Mouse (Mus musculus): ENCODE data around the gene Rhox9. TPM values are rescaled to one million over a fixed set of nuclear protein-coding genes. Genes with fewer than 3 reads are reported as not detected.
"Not testable (repeated sequence)": the region's sequence is repeated elsewhere in the genome, so short reads cannot be mapped to it uniquely, and the experiment has no call there.

Gene Rhox9
- not detected in 2 replicates for polyA plus RNA-seq (2014; fragmentation: Nextera tagmentation; extraction: Ambion mirVana)

GRCm38 (mm10) chrX:37901670-37902069, at the start of gene Rhox9:
Gene Rhox9, minus strand, starts transcription at chrX:37901770.
- not testable (repeated sequence) for ATAC-seq (ENCODE audit: low FRiP score); H3K4me1 ChIP-seq (ENCODE audit: control insufficient read depth, insufficient read depth, low read length); H3K4me3 ChIP-seq (ENCODE audit: low read depth, low read length); H3K36me3 ChIP-seq (ENCODE audit: control insufficient read depth, insufficient read depth, low read length); H3K4me2 ChIP-seq; H3K9ac ChIP-seq (ENCODE audit: low read length); H3K27me3 ChIP-seq (ENCODE audit: control insufficient read depth, insufficient read depth, low read length); H3K27ac ChIP-seq (ENCODE audit: low read depth, low read length); DNase-seq (ENCODE audit: low spot score, missing footprints); H3K9me3 ChIP-seq (ENCODE audit: control insufficient read depth, low read length)
- 92% methylated on average over 9 of the region's 18 CpGs for WGBS

GRCm38 (mm10) chrX:37916311-37916710, 14.7 kb upstream of the Rhox9 start:
- no peak overlapping the region for H3K27ac ChIP-seq (ENCODE audit: low read depth, low read length)
- ATAC-seq (ENCODE audit: low FRiP score), result no peak
- H3K27me3 ChIP-seq (ENCODE audit: control insufficient read depth, insufficient read depth, low read length), result no peaks in the 10 kb centered on the region
- no peak overlapping the region for H3K4me3 ChIP-seq (ENCODE audit: low read depth, low read length)
- no peak for DNase-seq (ENCODE audit: low spot score, missing footprints)
- H3K9ac ChIP-seq (ENCODE audit: low read length), result no peak overlapping the region
- 74% methylated on average over 4 of the region's 4 CpGs for WGBS
- H3K9me3 ChIP-seq (ENCODE audit: control insufficient read depth, low read length), result no peaks in the 10 kb centered on the region
- H3K36me3 ChIP-seq (ENCODE audit: control insufficient read depth, insufficient read depth, low read length), result no peaks in the 10 kb centered on the region
- H3K4me2 ChIP-seq, result no peak overlapping the region
- no peaks in the 10 kb centered on the region for H3K4me1 ChIP-seq (ENCODE audit: control insufficient read depth, insufficient read depth, low read length)

- 49% methylated on average over 7 of the region's 7 CpGs for WGBS
- no peak overlapping the region for H3K4me3 ChIP-seq (ENCODE audit: low read depth, low read length)
- DNase-seq (ENCODE audit: low spot score, missing footprints) (no peak), ATAC-seq (ENCODE audit: low FRiP score) (no peak)
- no peak overlapping the region for H3K9ac ChIP-seq (ENCODE audit: low read length)
- H3K4me2 ChIP-seq, result no peak overlapping the region
- H3K9me3 ChIP-seq (ENCODE audit: control insufficient read depth, low read length), result no peaks in the 10 kb centered on the region
- no peaks in the 10 kb centered on the region for H3K36me3 ChIP-seq (ENCODE audit: control insufficient read depth, insufficient read depth, low read length)
- H3K4me1 ChIP-seq (ENCODE audit: control insufficient read depth, insufficient read depth, low read length), result no peaks in the 10 kb centered on the region
- H3K27me3 ChIP-seq (ENCODE audit: control insufficient read depth, insufficient read depth, low read length), result no peaks in the 10 kb centered on the region
- no peak overlapping the region for H3K27ac ChIP-seq (ENCODE audit: low read depth, low read length)
These were observed 7.0 kb upstream of the Rhox9 start for GRCm38 (mm10) chrX:37908581-37908980.

GRCm38 (mm10) chrX:37903727-37904126, 2.2 kb upstream of the Rhox9 start:
- Histone ChIP-seq H3K27me3 (ENCODE audit: control insufficient read depth, insufficient read depth, low read length) (no peaks in the 10 kb centered on the region), H3K9ac (ENCODE audit: low read length) (no peak overlapping the region), H3K4me2 (no peak overlapping the region), H3K4me3 (ENCODE audit: low read depth, low read length) (no peak overlapping the region), H3K36me3 (ENCODE audit: control insufficient read depth, insufficient read depth, low read length) (no peaks in the 10 kb centered on the region), H3K4me1 (ENCODE audit: control insufficient read depth, insufficient read depth, low read length) (no peaks in the 10 kb centered on the region), H3K27ac (ENCODE audit: low read depth, low read length) (no peak overlapping the region), H3K9me3 (ENCODE audit: control insufficient read depth, low read length) (no peaks in the 10 kb centered on the region)
- DNase-seq (ENCODE audit: low spot score, missing footprints), result no peak
- ATAC-seq (ENCODE audit: low FRiP score), result no peak
- WGBS, result 66% methylated on average over 5 of the region's 5 CpGs

- not testable (repeated sequence) for H3K4me3 ChIP-seq (ENCODE audit: low read depth, low read length); H3K27me3 ChIP-seq (ENCODE audit: control insufficient read depth, insufficient read depth, low read length); H3K9me3 ChIP-seq (ENCODE audit: control insufficient read depth, low read length); H3K4me2 ChIP-seq; H3K4me1 ChIP-seq (ENCODE audit: control insufficient read depth, insufficient read depth, low read length); DNase-seq (ENCODE audit: low spot score, missing footprints); ATAC-seq (ENCODE audit: low FRiP score); H3K27ac ChIP-seq (ENCODE audit: low read depth, low read length); H3K9ac ChIP-seq (ENCODE audit: low read length); H3K36me3 ChIP-seq (ENCODE audit: control insufficient read depth, insufficient read depth, low read length)
- 71% methylated on average over 9 of the region's 9 CpGs for WGBS
These were observed 4.4 kb downstream of the Rhox9 start, which contains the start of gene Rhox7b for GRCm38 (mm10) chrX:37897132-37897531. Gene Rhox7b, minus strand, starts transcription at chrX:37897232.

- ATAC-seq (ENCODE audit: low FRiP score) (no peak), DNase-seq (ENCODE audit: low spot score, missing footprints) (no peak)
- Histone ChIP-seq H3K27ac (ENCODE audit: low read depth, low read length) (no peak within 1 kb of the TSS), H3K4me2 (no peak within 1 kb of the TSS), H3K36me3 (ENCODE audit: control insufficient read depth, insufficient read depth, low read length) (no peaks in the 10 kb centered on the region), H3K9me3 (ENCODE audit: control insufficient read depth, low read length) (no peaks in the 10 kb centered on the region), H3K4me1 (ENCODE audit: control insufficient read depth, insufficient read depth, low read length) (no peaks in the 10 kb centered on the region), H3K4me3 (ENCODE audit: low read depth, low read length) (no peak within 1 kb of the TSS), H3K27me3 (ENCODE audit: control insufficient read depth, insufficient read depth, low read length) (no peaks in the 10 kb centered on the region), H3K9ac (ENCODE audit: low read length) (no peak within 1 kb of the TSS)
- WGBS, result 70% methylated on average over 4 of the region's 4 CpGs
These were observed 22.7 kb downstream of the Rhox9 start, which contains the start of gene Rhox8 for GRCm38 (mm10) chrX:37878844-37879243. Gene Rhox8, minus strand, starts transcription at chrX:37878944.

- DNase-seq (ENCODE audit: low spot score, missing footprints) (no peak), ATAC-seq (ENCODE audit: low FRiP score) (no peak)
- H3K27me3 ChIP-seq (ENCODE audit: control insufficient read depth, insufficient read depth, low read length), result no peaks in the 10 kb centered on the region
- H3K4me2 ChIP-seq, result no peak overlapping the region
- whole genome bisulfite sequencing, result 93% methylated on average over 2 of the region's 2 CpGs
- H3K27ac ChIP-seq (ENCODE audit: low read depth, low read length), result no peak overlapping the region
- no peak overlapping the region for H3K4me3 ChIP-seq (ENCODE audit: low read depth, low read length)
- no peaks in the 10 kb centered on the region for H3K4me1 ChIP-seq (ENCODE audit: control insufficient read depth, insufficient read depth, low read length)
- no peaks in the 10 kb centered on the region for H3K36me3 ChIP-seq (ENCODE audit: control insufficient read depth, insufficient read depth, low read length)
- no peaks in the 10 kb centered on the region for H3K9me3 ChIP-seq (ENCODE audit: control insufficient read depth, low read length)
- no peak overlapping the region for H3K9ac ChIP-seq (ENCODE audit: low read length)
These were observed 29.9 kb downstream of the Rhox9 start for GRCm38 (mm10) chrX:37871641-37872040.

Other genes starting within 250 kb of the Rhox9 start
- gene Rhox3h, start 233.0 kb downstream of the Rhox9 start, polyA plus RNA-seq (2014; fragmentation: Nextera tagmentation; extraction: Ambion mirVana), result not detected in 2 replicates
- gene Rhox2h, start 228.5 kb downstream of the Rhox9 start, polyA plus RNA-seq (2014; fragmentation: Nextera tagmentation; extraction: Ambion mirVana), result not detected in 2 replicates
- gene Rhox5, start 96.9 kb downstream of the Rhox9 start, polyA plus RNA-seq (2014; fragmentation: Nextera tagmentation; extraction: Ambion mirVana), result 1.2 and 1.4 TPM in 2 replicates
- gene Rhox6, start 74.9 kb downstream of the Rhox9 start, polyA plus RNA-seq (2014; fragmentation: Nextera tagmentation; extraction: Ambion mirVana), result not detected in 2 replicates
- not detected in 2 replicates for gene Rhox7a, start 70.1 kb downstream of the Rhox9 start, polyA plus RNA-seq (2014; fragmentation: Nextera tagmentation; extraction: Ambion mirVana)
- 0.11 TPM in 1 of 2 replicates, not detected in the other for gene Rhox8, start 22.8 kb downstream of the Rhox9 start, polyA plus RNA-seq (2014; fragmentation: Nextera tagmentation; extraction: Ambion mirVana)
- not detected in 2 replicates for gene Rhox7b, start 4.5 kb downstream of the Rhox9 start, polyA plus RNA-seq (2014; fragmentation: Nextera tagmentation; extraction: Ambion mirVana)
- gene Btg1-ps1, start 117.0 kb upstream of the Rhox9 start, polyA plus RNA-seq (2014; fragmentation: Nextera tagmentation; extraction: Ambion mirVana), result not detected in 2 replicates
- gene Btg1-ps2, start 141.3 kb upstream of the Rhox9 start, polyA plus RNA-seq (2014; fragmentation: Nextera tagmentation; extraction: Ambion mirVana), result not detected in 2 replicates
- not detected in 2 replicates for gene Rhox10, start 164.7 kb upstream of the Rhox9 start, polyA plus RNA-seq (2014; fragmentation: Nextera tagmentation; extraction: Ambion mirVana)
- gene Rhox11, start 183.4 kb upstream of the Rhox9 start, polyA plus RNA-seq (2014; fragmentation: Nextera tagmentation; extraction: Ambion mirVana), result not detected in 2 replicates
- not detected in 2 replicates for gene Rhox12, start 209.1 kb upstream of the Rhox9 start, polyA plus RNA-seq (2014; fragmentation: Nextera tagmentation; extraction: Ambion mirVana)
- not detected in 2 replicates for gene Rhox13, start 219.4 kb upstream of the Rhox9 start, polyA plus RNA-seq (2014; fragmentation: Nextera tagmentation; extraction: Ambion mirVana)